Mouse (Mus musculus) heart, embryonic 14.5 days (tissue): ENCODE data around the gene Cldn10. TPM values are rescaled to one million over a fixed set of nuclear protein-coding genes. Genes with fewer than 3 reads are reported as not detected.

ENCODE experiments used
- ATAC-seq: fragments of 200-750 bp; cut with Nextera tagmentation; 2 replicates; pipeline ENCODE4 v1.8.0; 2017; ENCODE audit warnings: low read depth, moderate TSS enrichment; ENCODE audit not compliant: insufficient number of reproducible peaks, insufficient read depth, low FRiP score
- H3K27ac ChIP-seq, 2 experiments: fragments of 200-500 bp in 1 of 2; fragments of 300-500 bp in 1 of 2; sonication (generic) in 1 of 2; replicated peaks in 1 of 2; 2 replicates each; pipeline ENCODE4 v1.5.1; 2012 to 2014; ENCODE audit warnings: low read depth in 2 of 2, low read length in 2 of 2, control low read depth in 1 of 2, mild to moderate bottlenecking in 1 of 2, mixed read lengths in 1 of 2; ENCODE audit not compliant: control insufficient read depth in 1 of 2, insufficient read depth in 1 of 2
- H3K27me3 ChIP-seq: fragments of 300-500 bp; sonication (generic); 2 replicates; pipeline ENCODE4 v1.6.1; 2014; ENCODE audit warnings: mild to moderate bottlenecking, low read length, control low read depth; ENCODE audit not compliant: control insufficient read depth, insufficient read depth
- H3K36me3 ChIP-seq: fragments of 300-500 bp; sonication (generic); 2 replicates; pipeline ENCODE4 v1.6.1; 2014; ENCODE audit warnings: mild to moderate bottlenecking, control low read depth, low read length, mixed read lengths; ENCODE audit not compliant: control insufficient read depth, insufficient read depth
- H3K4me1 ChIP-seq, 2 experiments: fragments of 200-500 bp in 1 of 2; fragments of 300-500 bp in 1 of 2; sonication (generic) in 1 of 2; 2 replicates each; pipeline ENCODE4 v1.6.1; 2012 to 2014; ENCODE audit warnings: low read length in 2 of 2, control low read depth in 1 of 2, mixed read lengths in 1 of 2; ENCODE audit not compliant: control insufficient read depth in 2 of 2, insufficient read depth in 2 of 2
- H3K4me2 ChIP-seq: fragments of 300-500 bp; sonication (generic); 2 replicates; pipeline ENCODE4 v1.6.1; 2014; ENCODE audit warnings: mild to moderate bottlenecking, low read length
- H3K4me3 ChIP-seq, 2 experiments: fragments of 200-500 bp in 1 of 2; fragments of 300-500 bp in 1 of 2; sonication (generic) in 1 of 2; 2 replicates each; pipeline ENCODE4 v1.5.1; 2012 to 2014; ENCODE audit warnings: low read length in 2 of 2, mild to moderate bottlenecking in 2 of 2, control low read depth in 1 of 2, low read depth in 1 of 2, moderate library complexity in 1 of 2; ENCODE audit not compliant: control insufficient read depth in 1 of 2, insufficient read depth in 1 of 2
- H3K9ac ChIP-seq: fragments of 300-500 bp; sonication (generic); 2 replicates; pipeline ENCODE4 v1.6.1; 2014; ENCODE audit warnings: mild to moderate bottlenecking, low read length
- H3K9me3 ChIP-seq: fragments of 300-500 bp; sonication (generic); 2 replicates; pipeline ENCODE4 v1.6.1; 2016; ENCODE audit warnings: low read length, control low read depth; ENCODE audit not compliant: control insufficient read depth
- WGBS: fragments of 180-500 bp; shearing (Covaris S2); extraction: QIAGEN DNeasy Blood & Tissue Kit; methylation state at CpG from one replicate; pipeline ENCODE4 v1.1.7; 2014; 5-methylcytosine and 5-hydroxymethylcytosine counted together
- polyA plus RNA-seq: library from polyadenylated mRNA; unstranded; fragments of >200 nt; fragmentation: Nextera tagmentation; extraction: Ambion mirVana; gene quantifications from 2 replicates; pipeline ENCODE4 v1.2.1, GENCODE M21; 2014

The Cldn10 gene
- polyA plus RNA-seq, 1 experiment from 2014 or later = 0.45 TPM

DNA sequence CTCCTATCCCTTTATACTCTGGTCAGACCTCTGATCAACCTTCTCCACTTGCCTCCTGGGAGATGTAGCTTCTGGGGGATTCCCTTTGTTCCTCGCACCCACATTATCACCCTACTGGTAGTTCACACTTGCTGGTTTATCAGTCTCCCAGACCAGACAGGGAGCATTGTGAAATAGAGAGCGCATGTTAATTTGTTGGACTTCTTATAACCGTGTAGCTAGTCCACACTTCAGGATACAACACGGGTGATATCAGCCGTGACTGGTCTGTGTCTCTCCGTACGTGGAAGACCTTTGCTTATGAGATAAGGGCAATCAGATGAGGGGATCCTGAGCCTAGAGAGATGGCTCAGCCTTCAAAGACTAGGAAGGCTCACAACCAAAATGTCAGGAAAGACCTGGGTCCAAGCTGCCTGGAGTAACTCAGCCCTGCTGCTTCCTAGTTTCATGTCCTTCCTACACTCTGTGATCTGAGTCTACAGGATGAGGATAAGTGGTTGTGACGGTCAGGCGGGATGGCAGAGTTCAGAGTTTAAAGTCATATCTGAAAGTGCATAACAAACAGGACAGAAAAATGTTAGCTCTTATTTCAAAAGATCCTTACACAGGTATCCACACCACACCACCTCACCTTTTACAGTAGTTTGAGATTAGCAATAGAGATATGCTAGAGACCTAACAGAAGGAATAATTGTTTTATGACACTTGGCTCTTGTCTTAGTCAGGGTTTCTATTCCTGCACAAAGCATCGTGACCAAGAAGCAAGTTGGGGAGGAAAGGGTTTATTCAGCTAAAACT, 78.5 kb downstream of the Cldn10 start:
- Histone ChIP-seq H3K4me2 (no peak overlapping the region), H3K9ac (no peak overlapping the region), H3K27me3 (no peaks in the 10 kb centered on the region), H3K4me3 (no peak overlapping the region), H3K4me1 (0 out of 4 replicates have a peak, but pooled peaks cover 0 to 2% of the 10 kb centered on the region in 2 experiments), H3K27ac (no peak overlapping the region), H3K36me3 (no peaks in the 10 kb centered on the region), H3K9me3 (no peaks in the 10 kb centered on the region)
- 59% methylated on average over 10 of the region's 10 CpGs for WGBS
- no peak for ATAC-seq

DNA sequence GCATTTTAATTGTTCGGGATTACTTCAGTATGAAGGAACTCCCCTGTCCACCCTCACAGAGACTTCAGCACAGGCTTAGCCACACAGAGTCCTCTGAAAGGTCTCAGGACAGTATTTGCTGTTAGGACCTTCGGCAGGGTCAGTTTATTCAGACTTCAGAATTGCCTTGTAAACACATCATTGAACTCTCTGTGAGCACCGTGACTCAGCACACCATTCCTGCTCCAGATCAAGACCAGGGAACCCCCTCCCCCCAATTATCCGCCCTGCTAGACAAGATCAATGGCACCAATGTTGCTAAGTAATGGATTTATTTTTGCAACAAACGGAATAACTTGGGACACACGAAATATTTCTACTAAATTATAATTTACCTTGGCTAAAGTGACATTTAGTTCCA, 79.7 kb downstream of the Cldn10 start:
- 69% methylated on average over 6 of the region's 6 CpGs for WGBS
- H3K27ac ChIP-seq = no peak overlapping the region
- no peak for ATAC-seq

DNA sequence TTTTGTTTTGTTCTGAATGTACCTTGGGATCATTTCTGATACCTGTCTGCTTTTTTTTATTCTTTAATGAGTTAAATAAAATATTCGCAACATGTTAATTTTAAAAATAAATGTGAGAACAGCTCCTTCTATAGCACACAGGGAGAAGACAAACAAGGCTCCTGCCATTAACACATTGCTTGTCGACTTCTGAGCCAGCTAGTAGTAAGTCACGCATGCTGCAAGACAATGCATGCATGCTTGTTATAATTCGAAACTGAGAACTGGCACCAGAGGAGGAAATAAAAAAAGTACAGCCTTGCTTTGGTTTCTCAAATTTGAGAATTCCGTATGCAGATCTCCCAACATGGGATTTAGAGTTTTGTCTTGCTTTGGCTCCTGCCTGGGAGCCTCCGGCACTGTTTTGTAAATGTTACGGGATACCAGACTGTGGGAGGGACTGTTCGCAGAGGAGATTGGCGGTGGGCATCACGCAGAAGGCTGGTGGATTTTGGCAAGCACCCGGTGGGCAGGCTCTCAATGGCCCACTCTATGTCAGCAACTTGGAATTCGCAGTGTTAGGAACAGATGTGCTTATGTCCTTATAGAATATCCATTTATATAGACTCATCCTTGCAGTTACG, 80.5 kb downstream of the Cldn10 start:
- H3K27ac ChIP-seq = no peak overlapping the region
- no peak for ATAC-seq
- H3K4me3 ChIP-seq = no peak overlapping the region
- 86% methylated on average over 13 of the region's 13 CpGs for WGBS
- H3K4me1 ChIP-seq = 0 out of 4 replicates have a peak, but pooled peaks cover 0 to 2% of the 10 kb centered on the region in 2 experiments
- H3K27me3 ChIP-seq = no peaks in the 10 kb centered on the region
- no peak overlapping the region for H3K9ac ChIP-seq
- H3K36me3 ChIP-seq = no peaks in the 10 kb centered on the region
- no peak overlapping the region for H3K4me2 ChIP-seq
- no peaks in the 10 kb centered on the region for H3K9me3 ChIP-seq

More for the DNA sequence above, 79.7 kb downstream of the Cldn10 start:
- Histone ChIP-seq H3K4me3 (no peak overlapping the region), H3K27me3 (no peaks in the 10 kb centered on the region), H3K4me2 (no peak overlapping the region), H3K9me3 (no peaks in the 10 kb centered on the region), H3K9ac (no peak overlapping the region), H3K36me3 (no peaks in the 10 kb centered on the region), H3K4me1 (0 out of 4 replicates have a peak, but pooled peaks cover 0 to 2% of the 10 kb centered on the region in 2 experiments)

DNA sequence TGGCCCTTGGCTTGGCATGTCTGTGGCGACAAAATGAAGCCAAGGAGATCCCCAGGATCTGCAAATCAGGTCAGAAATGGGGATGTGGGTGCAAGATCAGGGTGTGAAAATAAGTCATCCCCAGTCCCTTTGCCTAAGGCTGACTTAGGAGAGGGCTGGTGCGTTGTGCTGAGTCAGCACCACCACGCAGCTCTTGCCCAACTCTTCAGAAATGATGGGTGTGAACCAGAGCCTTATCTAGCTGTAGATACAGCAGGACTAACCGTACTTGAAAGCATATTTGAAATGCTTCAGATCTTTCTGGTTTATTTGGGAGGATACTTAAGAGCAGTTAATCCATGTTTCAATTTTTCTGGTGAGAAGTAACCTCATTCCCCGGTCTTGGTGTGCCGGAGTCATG, 82.0 kb downstream of the Cldn10 start:
- Histone ChIP-seq H3K9me3 (no peaks in the 10 kb centered on the region), H3K4me2 (no peak overlapping the region), H3K9ac (no peak overlapping the region), H3K27me3 (no peaks in the 10 kb centered on the region), H3K4me1 (0 out of 4 replicates have a peak, but pooled peaks cover 0 to 2% of the 10 kb centered on the region in 2 experiments), H3K4me3 (no peak overlapping the region), H3K27ac (no peak overlapping the region), H3K36me3 (no peaks in the 10 kb centered on the region)
- 54% methylated on average over 6 of the region's 6 CpGs for WGBS
- no peak for ATAC-seq

DNA sequence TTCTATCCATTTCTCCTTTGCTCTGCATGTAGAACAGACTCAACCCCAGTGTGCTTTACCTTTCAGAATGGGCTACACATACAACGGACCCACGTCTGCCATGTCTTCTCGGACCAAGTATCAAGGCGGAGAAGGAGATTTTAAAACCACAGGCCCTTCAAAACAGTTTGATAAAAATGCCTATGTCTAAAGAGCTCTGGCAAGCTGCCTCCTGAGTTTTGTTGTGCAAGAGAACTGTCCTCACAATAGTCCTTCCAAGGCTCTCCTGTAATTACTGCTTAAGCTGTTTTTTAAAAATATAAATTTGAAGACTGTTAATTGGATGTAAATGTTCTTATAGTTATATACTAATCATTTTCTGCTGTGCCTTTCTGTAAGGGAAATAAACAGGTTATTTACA, 86.4 kb downstream of the Cldn10 start:
- no peak overlapping the region for H3K27ac ChIP-seq
- no peaks in the 10 kb centered on the region for H3K9me3 ChIP-seq
- H3K4me3 ChIP-seq = no peak overlapping the region
- peaks cover 28% of the 10 kb centered on the region for H3K36me3 ChIP-seq
- H3K27me3 ChIP-seq = no peaks in the 10 kb centered on the region
- H3K4me2 ChIP-seq = no peak overlapping the region
- 87% methylated on average over 4 of the region's 4 CpGs for WGBS
- H3K9ac ChIP-seq = no peak overlapping the region
- ATAC-seq = no peak
- H3K4me1 ChIP-seq = 0 out of 4 replicates have a peak, but pooled peaks cover 0 to 2% of the 10 kb centered on the region in 2 experiments

DNA sequence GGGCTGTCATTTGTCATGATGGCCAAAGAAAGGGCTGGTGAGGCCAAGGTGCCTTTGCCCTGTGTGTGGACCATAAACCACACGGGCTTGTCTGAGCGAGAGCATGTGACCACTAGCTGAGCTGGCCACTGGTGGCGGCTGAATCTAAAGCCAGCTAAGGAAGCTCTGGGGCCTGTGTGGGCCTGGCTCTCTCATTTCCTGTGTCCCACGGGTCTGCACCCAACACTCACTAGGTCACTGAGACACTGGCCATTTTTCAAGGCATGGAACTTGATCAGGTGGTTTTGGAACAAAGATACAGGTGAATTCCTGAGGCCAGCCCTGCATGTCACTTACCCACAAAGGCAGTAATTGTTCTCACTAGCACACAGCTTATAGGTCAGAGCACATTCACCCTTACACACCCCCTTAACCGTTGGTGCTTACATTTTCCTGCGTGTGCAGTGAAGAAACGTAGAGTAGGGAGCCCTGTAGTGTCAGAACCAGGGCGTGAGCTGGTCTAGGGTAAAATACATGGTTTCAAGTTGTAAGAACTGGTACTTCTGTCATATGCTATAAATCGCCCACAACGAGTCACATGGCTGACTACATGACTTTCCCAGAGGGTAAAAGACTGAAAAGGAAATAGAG, 87.2 kb downstream of the Cldn10 start:
- no peak for ATAC-seq
- H3K36me3 ChIP-seq = peaks cover 36% of the 10 kb centered on the region
- no peaks in the 10 kb centered on the region for H3K9me3 ChIP-seq
- no peaks in the 10 kb centered on the region for H3K27me3 ChIP-seq
- no peak overlapping the region for H3K27ac ChIP-seq
- no peak overlapping the region for H3K4me3 ChIP-seq
- no peak overlapping the region for H3K9ac ChIP-seq
- H3K4me1 ChIP-seq = no peaks in the 10 kb centered on the region
- 80% methylated on average over 10 of the region's 10 CpGs for WGBS
- H3K4me2 ChIP-seq = no peak overlapping the region

DNA sequence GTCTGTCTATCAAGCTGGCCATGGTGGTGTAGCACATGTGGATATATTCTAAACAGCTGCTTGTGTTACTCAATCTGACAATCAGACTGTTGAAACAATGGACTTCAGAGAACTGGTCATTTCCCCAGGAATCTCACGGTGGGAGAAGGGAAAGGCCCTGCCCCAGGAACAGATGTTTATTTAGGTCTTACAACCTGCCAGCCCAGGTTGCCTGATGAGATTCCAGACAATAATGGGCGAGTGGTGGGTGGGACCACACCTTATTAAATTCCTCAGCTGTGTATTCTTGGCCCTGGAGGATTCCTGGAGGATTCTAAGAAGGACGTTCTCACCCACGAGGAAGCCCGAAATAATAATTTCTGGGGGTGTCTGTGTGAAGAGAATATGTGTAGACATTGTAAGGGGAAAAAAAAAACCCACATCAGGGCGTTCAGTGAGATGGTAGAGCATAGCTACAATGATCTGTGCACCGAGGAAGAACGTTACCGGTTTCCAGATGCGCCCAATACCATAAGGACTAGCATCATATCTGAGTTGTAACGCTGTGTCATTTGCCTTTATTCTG, 90.7 kb downstream of the Cldn10 start:
- no peak overlapping the region for H3K4me2 ChIP-seq
- peaks cover 2% of the 10 kb centered on the region in 2 experiments; a peak in 3 of 4 replicates for H3K4me1 ChIP-seq
- H3K9ac ChIP-seq = no peak overlapping the region
- H3K9me3 ChIP-seq = no peaks in the 10 kb centered on the region
- H3K27me3 ChIP-seq = no peaks in the 10 kb centered on the region
- no peak overlapping the region for H3K27ac ChIP-seq
- 84% methylated on average over 11 of the region's 11 CpGs for WGBS
- ATAC-seq = no peak
- peaks cover 62% of the 10 kb centered on the region for H3K36me3 ChIP-seq
- no peak overlapping the region for H3K4me3 ChIP-seq
